ENCODE assay signal across 1 mouse cellular context in the genomic region with DNA sequence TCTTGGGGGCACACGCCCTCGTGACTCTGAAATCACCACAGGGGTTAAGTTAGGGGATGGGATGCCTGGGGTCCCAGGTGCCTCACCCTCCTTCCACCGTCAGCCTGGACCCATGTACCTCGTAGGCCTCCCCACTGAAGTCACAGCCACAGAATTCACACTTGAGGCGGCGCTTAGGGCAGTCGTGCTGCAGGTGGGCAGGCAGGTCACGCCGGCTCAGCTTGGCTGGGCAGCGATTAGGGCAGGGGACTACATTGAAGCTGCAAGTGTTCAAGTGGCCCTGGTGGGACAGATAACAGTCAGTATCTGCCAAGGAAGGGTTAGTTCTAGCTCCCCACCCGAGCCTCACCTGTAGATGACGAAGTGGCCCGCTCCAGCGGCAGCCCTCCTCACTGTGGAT.
TF ChIP-seq lines count a peak whose summit lies in the region.

No protein-coding gene starts in this region.

TF ChIP-seq in CH12.LX, 34 proteins besides CTCF, POLR2A, EP300 and RAD21:
- TF ChIP-seq ZKSCAN1 (IDR thresholded peaks at IDR 0.05; ENCODE audit: borderline replicate concordance, low read depth, low read length) (no peak), MAZ (IDR thresholded peaks at IDR 0.05; ENCODE audit: low read depth, low read length) (no peak), JUN (IDR thresholded peaks at IDR 0.05; ENCODE audit: insufficient read depth, low read depth, low read length) (no peak), TCF12 (IDR thresholded peaks at IDR 0.05; ENCODE audit: low read depth, low read length) (no peak), MYC (IDR thresholded peaks at IDR 0.05; ENCODE audit: low read depth, low read length) (no peak), SMC3 (IDR thresholded peaks at IDR 0.05; ENCODE audit: low read depth, low read length) (no peak), ELF1 (IDR thresholded peaks at IDR 0.05; ENCODE audit: low read depth, low read length) (no peak), HCFC1 (IDR thresholded peaks at IDR 0.05; ENCODE audit: low read depth, low read length) (no peak), BHLHE40 (IDR thresholded peaks at IDR 0.05; ENCODE audit: low read depth, low read length) (no peak), POLR2AphosphoS2 (IDR thresholded peaks at IDR 0.05; ENCODE audit: low read depth, low read length) (no peak)
TF ChIP-seq in CH12.LX: peak in this region for 0.
